7 mouse cellular contexts compared by ENCODE assay signal in genomic region chr5:43391412-43392029, GRCm38 (mm10).
DNase-seq lines count a peak whose midpoint lies in the region; ATAC-seq and TF ChIP-seq lines count a peak whose summit lies in the region.

No protein-coding gene starts in this region.

- no peaks in the 10 kb centered on the region for H3K9me3 ChIP-seq in E14TG2a.4 (ENCODE audit: low read length)
- no peaks in the 10 kb centered on the region for H3K9me3 ChIP-seq in hindbrain, embryonic 12.5 days (replicated peaks)
- no peaks in the 10 kb centered on the region for H3K9me3 ChIP-seq in stomach, embryonic 15.5 days

- H3K4me1 ChIP-seq in E14TG2a.4 (replicated peaks; ENCODE audit: low read depth, low read length), result no peaks in the 10 kb centered on the region
- H3K4me1 ChIP-seq in hindbrain, embryonic 12.5 days, result no peaks in the 10 kb centered on the region
- H3K4me1 ChIP-seq in stomach, embryonic 15.5 days, result no peaks in the 10 kb centered on the region

- 35% methylated on average over 3 of the region's 3 CpGs for WGBS in hindbrain, embryonic 12.5 days
- 17% methylated on average over 3 of the region's 3 CpGs for WGBS in stomach, embryonic 15.5 days

- H3K9ac ChIP-seq in hindbrain, embryonic 12.5 days, result no peak overlapping the region
- H3K9ac ChIP-seq in stomach, embryonic 15.5 days, result no peak overlapping the region

- H3K4me3 ChIP-seq in E14TG2a.4 (replicated peaks; ENCODE audit: low read length), result no peak overlapping the region
- no peak overlapping the region for H3K4me3 ChIP-seq in hindbrain, embryonic 12.5 days
- no peak overlapping the region for H3K4me3 ChIP-seq in stomach, embryonic 15.5 days (replicated peaks)

- no peaks in the 10 kb centered on the region for H3K36me3 ChIP-seq in E14TG2a.4 (ENCODE audit: insufficient read depth, low read length)
- H3K36me3 ChIP-seq in hindbrain, embryonic 12.5 days, result no peaks in the 10 kb centered on the region
- H3K36me3 ChIP-seq in stomach, embryonic 15.5 days, result no peaks in the 10 kb centered on the region

- no peak overlapping the region for H3K4me2 ChIP-seq in hindbrain, embryonic 12.5 days (replicated peaks)
- no peak overlapping the region for H3K4me2 ChIP-seq in stomach, embryonic 15.5 days

- peak; percentile 55 for TF ChIP-seq CTCF in E14TG2a.4 (conservative IDR thresholded peaks at IDR 0.05; ENCODE audit: low read length)

- DNase-seq in R1 (ENCODE audit: low read depth, low spot score), result peak; percentile 68
- DNase-seq in embryo, embryonic 10.5 days (ENCODE audit: low spot score), result peak; percentile 69
- peak; percentile 26 to 36 for DNase-seq in layer of hippocampus, postnatal 36 days

- no peaks in the 10 kb centered on the region for H3K27me3 ChIP-seq in E14TG2a.4 (ENCODE audit: insufficient read depth, low read length)
- H3K27me3 ChIP-seq in hindbrain, embryonic 12.5 days, result no peaks in the 10 kb centered on the region
- no peaks in the 10 kb centered on the region for H3K27me3 ChIP-seq in stomach, embryonic 15.5 days (replicated peaks)

- peak; percentile 88 for ATAC-seq in hindbrain, embryonic 12.5 days (ENCODE audit: low FRiP score)
- ATAC-seq in megakaryocyte progenitor cell, adult 5-6 weeks (replicated peaks; ENCODE audit: poor library complexity), result peak; percentile 83
- ATAC-seq in stomach, embryonic 15.5 days (ENCODE audit: insufficient read depth, low FRiP score, low read depth), result peak; percentile 77

- H3K27ac ChIP-seq in hindbrain, embryonic 12.5 days, result no peak overlapping the region
- no peak overlapping the region for H3K27ac ChIP-seq in stomach, embryonic 15.5 days
